Mouse (Mus musculus) lung, postnatal 14 days (tissue): ENCODE data around the gene Ptprg.
A peak's percentile ranks its signal among the peaks of the same experiment; 100 is the strongest.
"Not testable (repeated sequence)": the region's sequence is repeated elsewhere in the genome, so short reads cannot be mapped to it uniquely, and the experiment has no call there.

ENCODE experiments used
- DNase-seq: peaks from one replicate; pipeline ENCODE4 v3.0.0; 2021

Gene Ptprg

DNA sequence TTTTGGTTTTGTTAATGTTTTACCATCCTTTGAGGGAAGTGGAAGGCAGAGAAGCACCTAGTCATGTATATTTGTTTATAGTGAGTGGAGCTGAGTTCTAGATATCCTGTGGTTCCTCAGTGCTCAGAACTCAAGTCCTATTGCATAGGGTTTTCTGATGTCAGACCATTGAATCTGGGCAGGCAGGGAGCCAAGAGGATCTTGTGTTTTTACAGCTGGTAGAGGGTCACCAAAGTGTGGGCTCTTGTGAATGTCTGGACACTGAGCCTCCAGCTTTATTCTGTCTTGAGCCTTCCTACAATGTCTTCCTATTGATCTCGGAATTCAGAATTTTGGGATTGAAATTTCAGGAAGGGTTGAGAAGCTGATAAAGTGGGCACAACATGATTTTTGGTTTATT lies 206.0 kb downstream of the Ptprg start:
- no peak for DNase-seq

DNA sequence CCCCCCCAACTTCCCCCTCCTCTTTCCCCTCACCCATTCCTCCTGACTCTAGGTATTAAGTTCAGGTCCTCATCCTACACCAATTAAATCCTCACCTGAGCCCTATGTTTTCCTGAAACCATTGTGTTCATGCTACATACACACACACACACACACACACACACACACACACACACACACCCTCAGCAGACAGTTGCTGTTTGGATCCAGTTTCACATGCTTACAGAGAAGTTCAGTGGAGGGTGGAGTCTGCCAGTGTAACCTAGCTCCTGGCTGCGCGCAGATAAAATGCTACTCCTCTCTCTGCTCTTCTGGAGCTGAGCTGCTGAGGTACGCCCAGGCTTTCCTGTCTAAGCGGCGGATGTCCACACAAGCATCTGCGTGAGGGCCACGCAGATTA lies 209.7 kb downstream of the Ptprg start:
- no peak for DNase-seq

DNA sequence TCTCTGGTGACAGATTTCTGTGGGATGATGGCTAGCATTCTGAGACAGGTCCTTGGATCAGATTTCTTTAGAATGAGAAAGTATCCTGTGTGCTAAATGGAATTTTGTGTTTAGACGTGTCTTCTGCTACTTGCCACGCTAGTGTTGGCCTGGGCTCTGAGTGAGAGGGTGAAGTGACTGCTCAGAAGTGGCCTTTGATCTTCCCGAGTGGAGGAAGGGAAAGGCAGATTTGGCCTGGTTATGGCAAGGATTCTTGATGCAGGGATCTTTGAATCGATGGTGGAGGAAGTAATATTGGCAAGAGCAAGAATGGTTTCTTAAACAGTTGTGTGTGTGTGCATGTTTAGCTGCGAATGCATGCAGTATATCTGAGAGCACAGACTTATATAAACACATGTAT lies 219.4 kb downstream of the Ptprg start:
- no peak for DNase-seq

DNA sequence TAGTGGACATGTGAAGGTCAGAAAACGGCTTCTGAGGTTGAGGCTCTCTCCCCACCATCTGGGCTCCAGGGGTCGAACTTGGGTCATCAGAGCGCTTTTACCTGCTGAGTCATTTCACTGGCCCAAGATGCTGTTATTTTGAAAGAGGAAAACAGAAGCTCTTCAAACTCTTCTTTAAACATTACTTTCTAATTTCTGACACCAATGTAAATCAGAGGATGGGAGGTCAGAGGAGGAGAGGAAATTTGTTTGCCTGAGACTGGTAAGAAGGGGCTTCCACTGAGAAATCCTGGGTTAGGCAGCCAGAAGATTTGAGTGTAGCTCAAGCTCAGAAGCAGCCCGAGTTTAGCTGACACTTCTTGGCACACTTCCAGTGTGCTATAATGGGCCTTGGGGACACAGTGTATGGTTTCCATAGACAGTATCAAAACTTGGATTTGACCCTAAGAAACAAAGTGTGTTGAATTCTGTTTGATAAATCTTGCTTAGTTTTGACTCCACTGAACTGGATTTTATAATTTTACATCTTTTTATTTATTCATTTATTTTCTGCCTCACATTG lies 221.2 kb downstream of the Ptprg start:
- no peak for DNase-seq

DNA sequence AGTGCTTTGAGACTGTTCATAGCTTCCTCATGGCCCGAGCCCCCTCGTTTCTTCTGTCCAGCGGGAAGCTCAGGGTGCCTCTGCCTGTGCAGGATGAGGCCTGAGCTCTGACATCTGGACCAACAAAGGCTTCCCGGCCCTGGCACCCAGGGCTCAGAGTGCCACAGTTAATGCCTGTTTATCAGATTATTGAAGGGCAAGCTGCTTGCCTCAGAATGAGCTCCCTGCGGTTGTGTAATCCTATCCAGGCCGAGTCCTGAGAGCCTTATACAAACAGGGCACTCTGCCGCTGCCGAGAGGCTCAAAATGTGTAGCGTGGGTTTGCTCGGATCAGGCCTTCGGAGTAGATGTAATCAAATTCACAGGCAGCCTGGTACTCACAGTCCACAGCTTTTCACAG lies 221.9 kb downstream of the Ptprg start:
- peak; percentile 51 for DNase-seq

DNA sequence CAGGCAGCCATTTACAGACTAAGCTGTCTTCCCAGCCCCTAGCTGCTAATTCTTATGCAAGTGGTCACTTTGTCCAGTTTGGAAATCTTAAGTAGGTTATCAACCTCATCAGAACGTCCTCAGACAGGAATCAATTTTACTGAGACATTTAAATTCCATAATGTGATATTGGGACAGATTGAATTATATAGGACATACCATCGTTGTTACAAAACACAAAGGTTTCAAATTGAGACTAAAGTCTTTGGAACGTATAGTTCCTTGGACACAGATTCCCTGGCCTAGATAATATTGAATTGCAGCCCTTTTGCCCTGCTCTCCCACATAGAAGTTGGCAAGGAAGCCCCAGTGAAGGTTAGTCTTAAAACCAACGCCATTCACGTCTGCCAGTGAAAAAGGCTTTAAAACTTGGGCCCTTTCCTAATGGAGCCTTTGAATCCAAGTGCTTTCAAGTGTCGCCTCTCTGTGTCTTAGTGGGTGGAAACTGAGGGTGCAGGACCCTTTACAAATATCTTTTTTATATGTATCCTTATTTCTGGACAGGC lies 222.7 kb downstream of the Ptprg start:
- no peak for DNase-seq

DNA sequence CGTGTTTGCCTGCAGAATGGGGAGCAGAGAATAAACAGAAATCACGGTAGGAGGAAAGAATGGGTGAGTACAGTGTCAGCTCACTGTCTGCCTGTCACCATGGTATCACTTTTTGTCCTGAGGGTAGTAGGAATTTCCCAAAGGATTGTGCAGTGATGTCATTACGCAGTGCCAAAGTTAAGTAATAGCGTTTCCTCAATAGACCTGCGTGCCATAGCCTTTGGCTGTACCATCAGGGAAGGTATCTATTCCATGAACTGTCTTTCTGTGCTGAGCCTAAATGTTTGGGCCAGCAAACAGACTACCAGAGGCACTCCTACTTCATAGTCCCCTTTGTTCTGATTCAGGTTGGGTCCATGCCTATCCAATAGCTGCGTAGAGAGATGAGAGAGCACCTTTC lies 223.2 kb downstream of the Ptprg start:
- DNase-seq, result no peak

DNA sequence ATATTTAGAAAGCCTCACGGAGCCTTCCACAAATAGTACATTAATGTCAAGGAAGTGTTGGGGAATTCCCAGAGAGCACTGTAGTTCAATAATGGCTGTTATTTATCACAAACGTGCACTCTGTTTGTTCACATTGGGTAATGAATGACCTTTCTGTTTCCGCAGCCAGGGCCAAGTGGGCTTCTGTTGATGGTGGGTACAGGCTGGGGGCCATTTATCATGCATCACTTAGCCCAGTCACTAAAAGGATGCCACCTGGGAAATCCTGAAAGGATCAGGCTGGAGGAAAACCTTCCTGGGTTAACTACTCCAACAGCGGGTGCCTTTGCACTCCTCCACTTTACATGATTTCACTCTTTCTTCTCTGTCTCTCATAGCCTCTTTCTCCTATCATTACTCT lies 237.9 kb downstream of the Ptprg start:
- DNase-seq, result no peak

DNA sequence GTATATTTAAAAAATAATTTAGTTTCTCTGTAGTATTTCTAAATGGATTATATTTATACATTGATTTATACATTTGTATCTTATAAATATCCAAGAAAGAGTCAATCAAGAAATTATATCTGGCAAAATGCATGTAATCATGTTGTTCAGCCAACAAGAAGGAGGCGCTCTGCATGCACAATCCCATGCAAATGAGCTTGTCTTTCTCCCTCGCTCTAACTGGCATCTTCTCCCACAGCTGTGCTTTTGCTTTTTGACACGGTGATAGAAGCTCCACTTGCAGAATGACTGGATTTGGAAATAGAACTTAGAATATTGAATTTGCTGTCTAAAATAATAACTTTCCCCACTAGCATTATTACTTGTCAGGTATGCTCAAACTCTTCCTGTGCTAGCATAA lies 240.5 kb downstream of the Ptprg start:
- DNase-seq, result no peak

DNA sequence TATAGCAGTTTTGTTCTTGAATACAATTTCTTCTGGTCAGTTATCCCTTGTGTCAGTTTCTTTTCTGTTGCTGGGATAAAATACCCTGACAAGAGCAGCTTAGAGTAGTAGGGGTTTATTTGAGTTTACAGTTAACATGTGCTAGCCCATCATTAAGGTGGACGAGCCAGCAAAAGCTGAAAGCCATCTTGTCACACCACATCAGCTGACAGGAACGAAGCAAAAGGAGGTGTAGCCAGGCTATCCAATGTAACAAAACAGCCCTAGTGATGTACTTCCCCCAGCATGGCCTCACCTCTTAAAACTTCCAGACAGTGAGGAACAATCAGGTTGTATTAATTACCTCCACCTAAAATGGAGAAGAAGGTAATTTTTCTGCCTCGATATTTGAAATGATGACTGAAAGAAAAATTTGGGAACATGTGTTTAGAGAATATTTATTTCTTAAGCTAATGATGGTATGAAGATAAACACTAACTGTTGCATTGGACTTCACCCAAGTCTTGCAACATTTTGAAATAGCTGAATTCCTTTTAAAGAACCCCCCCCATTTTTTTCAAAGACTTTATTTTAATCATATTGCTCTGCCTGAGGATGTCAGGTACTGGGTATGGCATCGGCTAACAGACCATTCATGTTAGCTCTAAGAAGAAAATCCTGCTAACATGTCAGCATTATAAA lies 249.2 kb downstream of the Ptprg start:
- DNase-seq, result peak; percentile 61

DNA sequence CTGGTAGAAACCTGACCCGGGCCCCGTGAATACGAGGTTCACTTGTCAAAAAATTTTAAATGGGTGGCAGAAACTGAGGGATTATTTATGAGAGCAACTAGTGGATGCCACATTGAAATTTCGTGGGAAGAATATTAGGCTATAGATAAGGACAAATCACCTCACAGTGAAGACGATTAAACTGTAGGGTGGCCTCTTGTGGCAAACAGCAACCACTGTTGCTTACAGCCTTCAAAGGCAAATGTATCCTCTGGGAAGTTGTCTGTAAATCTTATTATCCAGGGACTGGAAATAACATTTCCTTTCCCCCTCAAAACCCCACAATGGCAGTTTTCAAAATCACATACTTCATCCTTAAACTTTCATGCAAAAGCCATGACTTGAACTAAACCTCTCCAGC lies 253.3 kb downstream of the Ptprg start:
- no peak for DNase-seq

DNA sequence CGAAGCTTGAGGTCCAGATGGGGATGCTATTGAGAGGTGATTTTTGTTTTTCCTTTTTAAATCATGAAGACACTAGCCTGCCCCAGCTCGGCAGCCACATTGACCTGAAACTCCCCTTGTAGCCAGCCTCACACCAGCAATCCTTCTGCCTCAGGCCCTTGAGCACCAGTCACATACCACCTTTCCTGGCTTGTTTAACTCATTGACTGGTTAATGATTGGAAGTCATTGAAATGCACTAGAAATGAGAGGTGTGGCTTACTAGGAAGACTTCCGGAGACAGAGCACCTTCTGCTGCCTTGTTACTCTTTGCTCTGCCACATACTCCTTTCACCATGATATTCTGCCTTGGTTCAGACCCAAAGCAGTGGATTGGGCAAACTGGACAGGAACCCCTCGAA lies 254.1 kb downstream of the Ptprg start:
- DNase-seq, result no peak

DNA sequence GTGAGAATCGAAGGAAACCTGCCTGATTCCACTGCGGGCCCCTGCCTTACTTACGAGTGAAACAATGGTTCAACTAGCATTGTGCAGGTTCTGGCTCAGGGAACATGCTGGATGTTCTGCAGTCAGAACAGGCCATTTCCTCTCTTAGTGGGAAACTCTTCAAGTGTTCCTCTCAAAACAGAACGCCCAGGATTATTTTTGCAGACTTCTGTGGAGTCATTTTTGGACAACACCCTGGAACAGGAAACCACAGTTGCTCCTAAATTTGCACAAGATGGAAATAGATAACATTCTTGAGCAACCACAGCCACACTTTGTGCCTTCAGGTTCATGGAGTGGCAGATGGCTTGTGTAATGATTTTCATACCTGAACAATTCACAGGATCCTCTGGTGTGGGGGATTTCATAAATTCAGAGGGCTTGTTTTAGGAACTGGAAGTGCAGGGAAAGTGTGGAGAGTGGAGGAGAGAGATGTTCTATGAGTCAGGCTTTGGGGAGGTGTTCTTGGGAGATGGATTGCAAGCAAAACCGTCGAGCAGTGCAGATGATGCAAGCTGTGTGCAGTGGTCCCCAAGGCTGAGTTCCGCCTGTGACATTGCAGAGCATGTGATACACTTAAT lies 257.9 kb downstream of the Ptprg start:
- DNase-seq, result peak; percentile 35

DNA sequence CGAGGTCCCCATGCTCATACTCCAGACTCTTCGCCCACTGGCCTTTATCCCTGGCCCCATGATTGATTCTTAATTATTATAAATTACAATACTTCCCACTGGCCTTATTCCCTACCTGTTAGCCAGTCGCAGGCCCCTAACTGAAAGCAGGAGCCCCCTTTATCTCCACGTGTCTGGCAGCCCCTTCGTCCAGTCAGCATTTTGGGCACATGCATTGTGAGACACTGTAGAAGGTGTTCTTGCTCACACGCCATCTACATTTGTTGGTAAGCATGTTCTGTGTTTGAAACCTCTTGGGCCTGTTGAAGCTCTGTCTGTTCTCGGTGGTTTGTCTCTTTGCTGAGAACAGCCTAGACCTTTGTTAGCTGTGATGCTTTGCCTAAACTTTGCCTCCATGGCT lies 259.0 kb downstream of the Ptprg start:
- no peak for DNase-seq

DNA sequence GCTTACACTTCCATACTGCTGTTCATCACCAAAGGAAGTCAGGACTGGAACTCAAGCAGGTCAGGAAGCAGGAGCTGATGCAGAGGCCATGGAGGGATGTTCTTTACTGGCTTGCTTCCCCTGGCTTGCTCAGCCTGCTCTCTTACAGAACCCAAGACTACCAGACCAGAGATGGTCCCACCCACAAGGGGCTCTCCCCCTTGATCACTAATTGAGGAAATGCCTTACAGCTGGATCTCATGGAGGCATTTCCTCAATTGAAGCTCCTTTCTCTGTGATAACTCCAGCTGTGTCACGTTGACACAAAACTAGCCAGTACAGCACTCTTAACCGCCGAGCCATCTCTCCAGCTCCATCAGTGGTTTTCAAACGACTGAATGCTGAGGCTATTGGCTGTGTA lies 261.5 kb downstream of the Ptprg start:
- DNase-seq, result not testable (repeated sequence)

DNA sequence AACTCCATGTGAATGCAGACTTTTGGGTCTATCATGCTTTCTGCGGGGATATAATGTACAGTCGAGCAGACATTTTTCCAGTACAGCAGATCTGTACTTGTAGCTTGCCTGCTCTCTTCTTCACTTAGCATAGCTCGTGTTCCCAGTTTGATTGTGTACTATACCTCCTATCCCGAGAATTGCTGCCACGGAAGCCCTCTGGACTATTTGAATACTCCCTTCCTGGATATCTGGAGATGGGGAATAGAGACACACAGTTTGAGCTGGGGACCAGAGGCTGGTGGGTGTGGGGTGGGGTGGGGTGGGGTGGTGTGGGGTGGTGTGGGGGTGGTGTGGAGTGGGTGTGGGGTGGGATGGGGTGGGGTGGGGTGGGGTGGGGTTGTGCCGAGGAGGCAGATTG lies 263.9 kb downstream of the Ptprg start:
- no peak for DNase-seq

DNA sequence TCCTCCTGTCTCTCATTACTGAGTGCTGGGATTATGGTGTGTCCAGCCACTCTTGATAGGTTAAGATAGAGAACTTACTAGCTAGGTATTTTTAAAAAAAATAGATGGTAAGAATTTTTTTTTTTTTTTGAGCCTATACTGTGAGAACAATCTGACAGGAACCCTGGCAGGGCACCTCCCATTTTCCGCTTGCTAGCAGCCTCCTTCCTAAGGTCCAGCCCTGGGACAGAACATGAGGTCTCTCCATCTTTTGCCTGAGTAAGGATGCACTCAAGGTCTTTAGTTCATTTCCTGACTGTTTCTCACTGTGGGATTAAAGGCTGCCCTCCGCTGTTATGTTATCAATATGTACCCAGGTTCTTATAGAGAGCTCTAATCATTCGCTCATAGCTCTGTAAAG lies 264.7 kb downstream of the Ptprg start:
- no peak for DNase-seq

DNA sequence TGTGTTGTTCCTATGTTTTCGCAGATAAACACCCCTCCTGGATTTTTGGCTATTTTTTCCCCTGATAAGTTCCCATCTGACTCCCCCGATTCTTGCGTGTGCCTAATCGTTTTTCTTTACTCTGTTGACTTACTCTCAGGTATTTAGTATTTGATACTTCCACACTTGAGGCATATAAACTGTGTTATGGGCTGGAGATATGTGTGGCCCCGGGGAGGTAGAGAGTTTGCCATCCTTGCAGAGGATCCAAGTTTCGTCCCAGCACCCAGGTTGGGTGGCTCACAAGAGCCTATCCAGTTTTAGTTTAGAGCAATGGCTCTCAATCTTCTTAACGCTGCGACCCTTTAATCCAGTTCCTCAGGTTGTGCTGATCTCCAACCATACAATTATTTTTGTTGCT lies 265.4 kb downstream of the Ptprg start:
- DNase-seq, result no peak

DNA sequence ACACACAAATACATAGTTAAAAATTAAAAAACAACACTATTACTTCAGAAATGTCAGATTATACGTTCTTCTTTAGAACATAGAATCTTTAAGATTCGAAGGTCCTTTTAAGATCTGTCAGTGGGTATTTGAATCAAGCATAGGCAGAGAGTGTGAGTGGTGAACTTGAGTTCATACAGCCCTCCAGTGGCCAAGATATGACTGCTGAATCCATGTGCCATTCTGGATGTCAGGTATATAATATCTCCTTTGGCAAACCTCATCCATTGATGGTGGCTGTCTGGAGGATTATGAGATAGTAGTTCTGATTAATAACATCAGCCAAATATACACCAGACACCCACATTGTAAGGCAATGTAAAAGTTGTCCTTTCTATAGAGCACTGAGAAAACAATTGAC lies 266.0 kb downstream of the Ptprg start:
- no peak for DNase-seq

DNA sequence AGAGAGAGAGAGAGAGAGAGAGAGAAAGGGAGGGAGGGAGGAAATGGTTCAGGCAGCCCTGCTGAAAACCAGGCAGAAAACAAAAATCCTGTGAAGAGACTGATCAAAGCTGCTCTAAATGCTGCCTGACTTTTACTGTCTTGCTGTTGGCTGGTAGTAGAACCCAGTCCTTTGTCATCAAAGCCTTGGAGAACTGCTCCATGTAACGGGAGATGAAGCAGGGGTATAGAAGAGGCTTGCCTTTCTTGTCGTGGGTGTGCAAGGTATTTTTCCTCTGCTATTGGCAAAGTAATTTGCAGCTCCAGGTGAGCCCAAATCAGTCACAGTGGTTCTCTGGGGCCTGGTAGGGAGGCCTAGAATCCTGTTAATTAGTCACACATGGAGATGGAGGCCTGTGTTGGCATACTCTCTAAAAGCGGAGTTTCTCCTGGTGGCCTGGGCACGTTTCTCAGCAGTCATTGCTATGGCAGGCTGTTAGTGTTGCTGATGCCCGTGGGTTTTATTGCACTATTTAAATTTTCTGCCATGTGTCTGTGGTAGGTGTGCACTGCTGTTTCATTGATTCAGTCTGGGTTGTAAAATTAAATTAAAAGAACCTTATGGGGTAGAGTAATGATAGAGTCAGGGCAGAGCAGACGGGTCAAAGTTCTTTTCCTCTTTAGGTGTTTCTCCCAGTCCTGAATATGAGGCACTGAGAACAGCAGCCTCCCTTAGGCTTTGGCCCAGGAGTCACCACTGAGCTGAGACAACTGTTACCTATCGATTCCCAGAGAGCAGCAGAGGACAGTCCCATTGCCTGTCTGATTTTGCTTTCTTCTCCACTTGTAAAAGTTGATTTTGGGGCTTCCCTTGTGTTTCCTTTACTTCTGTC lies 269.7 kb downstream of the Ptprg start:
- DNase-seq, result no peak

DNA sequence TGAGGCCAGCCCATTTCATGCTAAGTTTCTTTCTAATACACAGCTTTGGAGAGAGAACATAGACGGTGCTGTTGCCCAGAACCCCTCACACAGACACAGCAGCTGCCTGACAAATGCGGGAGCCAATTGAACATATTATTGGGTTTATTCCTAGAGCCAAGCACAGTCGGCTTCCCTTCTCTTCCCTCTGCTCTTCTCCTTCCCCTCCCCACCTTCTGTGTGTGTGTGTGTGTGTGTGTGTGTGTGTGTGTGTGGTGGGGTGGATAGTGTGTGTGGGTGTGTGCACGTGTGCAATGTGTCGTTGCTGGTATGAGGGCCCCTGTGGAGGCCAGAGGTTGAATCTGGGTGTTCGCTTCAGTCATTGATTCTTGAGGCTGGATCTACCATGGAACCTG lies 270.4 kb downstream of the Ptprg start:
- no peak for DNase-seq

DNA sequence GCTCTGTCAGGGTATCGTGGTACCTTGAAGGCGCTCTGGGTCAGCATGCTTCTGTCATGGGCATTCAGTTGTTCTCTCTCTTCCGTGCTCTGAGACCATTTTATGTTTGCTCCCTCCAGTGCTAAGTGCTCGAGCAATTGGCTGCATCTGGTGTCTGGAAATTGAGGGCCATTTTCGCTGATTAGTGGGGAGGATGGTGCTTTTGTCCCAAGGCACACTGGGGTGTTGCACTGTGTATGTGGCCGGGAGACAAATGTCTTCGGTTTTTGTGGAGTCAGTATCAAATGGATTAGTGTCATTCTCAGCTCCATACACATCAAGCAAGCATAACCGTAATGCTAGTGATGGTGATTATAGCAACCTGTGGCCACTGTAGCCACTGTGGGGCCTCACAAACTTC lies 271.6 kb downstream of the Ptprg start:
- no peak for DNase-seq

DNA sequence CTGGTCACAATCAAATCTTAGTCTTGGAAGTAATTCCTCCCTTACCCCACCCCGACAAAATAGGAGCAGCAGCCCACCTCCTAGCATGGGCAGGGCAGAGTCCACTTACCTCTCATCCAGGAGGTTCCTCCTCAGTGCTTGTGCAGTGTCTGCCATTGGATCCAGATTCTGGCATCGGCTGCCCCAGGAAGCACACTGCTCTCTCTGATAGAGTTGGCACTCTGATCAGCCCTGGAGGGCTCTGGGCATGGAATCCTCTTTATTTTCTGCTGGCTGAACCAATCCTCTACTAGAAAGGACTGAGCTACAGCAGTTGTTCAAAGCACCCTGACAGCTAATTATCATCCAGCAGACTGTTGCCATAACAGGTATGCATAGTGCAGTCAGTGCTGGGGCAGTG lies 272.2 kb downstream of the Ptprg start:
- DNase-seq, result no peak

DNA sequence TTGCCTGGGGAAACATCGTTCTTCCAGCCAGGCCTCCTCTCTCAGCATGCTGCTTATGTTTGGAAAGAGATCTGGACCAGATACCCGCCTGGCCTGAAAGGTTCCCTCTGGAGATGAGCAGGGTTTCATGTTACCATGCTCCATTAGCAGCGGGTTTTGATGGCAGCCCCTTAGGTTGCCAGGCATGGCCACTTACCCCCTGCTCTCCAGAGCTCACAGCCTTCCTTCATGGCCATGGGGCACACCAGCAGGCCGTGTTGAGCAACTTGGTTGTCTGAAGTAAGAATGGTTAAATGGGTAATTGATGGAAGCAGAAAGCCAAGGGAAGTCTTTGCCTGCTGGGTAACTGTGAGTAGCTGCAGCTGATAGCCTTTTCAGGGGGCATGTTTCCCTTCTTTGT lies 274.8 kb downstream of the Ptprg start:
- DNase-seq, result no peak
